Mouse (Mus musculus): ENCODE measurements around the gene Cpvl. TPM values are rescaled to one million over a fixed set of nuclear protein-coding genes. Genes with fewer than 3 reads are reported as not detected.

The Cpvl gene
- polyA plus RNA-seq, 1 experiment from 2014 or later, result not detected

DNA sequence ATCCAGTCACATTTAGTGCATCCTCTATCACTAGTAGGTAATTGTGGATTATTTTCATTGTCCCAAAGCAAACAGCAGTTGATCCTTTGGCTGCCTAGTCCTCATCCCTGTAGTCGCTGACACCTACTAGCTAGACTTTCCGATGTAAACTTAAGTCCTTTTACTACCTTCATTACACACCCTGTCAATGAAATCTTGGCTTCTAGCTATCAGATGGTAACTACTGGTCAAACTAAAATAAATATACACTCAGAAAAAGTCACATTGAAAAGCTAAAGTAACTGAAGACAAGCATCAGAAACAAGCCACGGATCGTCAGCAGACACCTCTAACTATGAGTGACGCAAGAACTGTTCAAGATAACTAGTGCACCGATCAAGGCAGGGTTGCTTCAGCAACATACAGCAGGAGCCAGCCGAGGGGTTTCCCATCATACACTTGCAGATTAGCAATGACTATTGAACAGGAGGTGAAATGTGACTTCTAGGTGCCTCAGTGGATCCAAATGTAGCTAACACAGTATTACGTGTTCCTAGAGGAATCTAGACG lies 103.5 kb downstream of the Cpvl start:
- Histone ChIP-seq H3K4me1 (peaks cover 8% of the 10 kb centered on the region; the same call in 1 of the 2 replicates), H3K27ac (no peak overlapping the region), H3K4me2 (no peak overlapping the region), H3K36me3 (replicated peaks) (no peaks in the 10 kb centered on the region), H3K9me3 (no peaks in the 10 kb centered on the region), H3K27me3 (0 out of 2 replicates have a peak, but pooled peaks cover 2% of the 10 kb centered on the region), H3K4me3 (replicated peaks) (no peak overlapping the region), H3K9ac (no peak overlapping the region)
- ATAC-seq (ENCODE audit: low FRiP score), result no peak
- 88% methylated on average over 9 of the region's 9 CpGs for WGBS

DNA sequence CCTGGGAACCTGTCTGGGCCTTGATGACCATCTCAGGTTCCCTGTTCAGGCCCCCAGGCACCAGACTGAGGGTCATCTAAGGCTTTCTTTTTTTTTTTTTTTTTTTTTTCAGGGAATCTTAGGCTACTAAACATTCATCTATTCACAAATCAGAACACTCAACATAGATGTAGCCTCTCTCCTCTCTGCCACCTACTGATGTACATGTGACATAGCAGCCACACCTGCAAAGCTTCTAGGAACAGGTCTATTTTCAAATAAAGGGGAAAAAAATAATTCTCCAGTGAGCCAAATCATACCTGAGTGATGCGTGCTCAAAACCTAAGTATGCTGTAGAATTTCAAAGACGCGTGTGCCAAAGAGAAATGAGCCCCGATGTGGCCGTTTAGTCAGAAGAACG lies 106.6 kb downstream of the Cpvl start:
- 0 out of 2 replicates have a peak, but pooled peaks cover 2% of the 10 kb centered on the region for H3K27me3 ChIP-seq
- 97% methylated on average over 6 of the region's 6 CpGs for WGBS
- ATAC-seq (ENCODE audit: low FRiP score), result no peak
- H3K9me3 ChIP-seq, result no peaks in the 10 kb centered on the region
- H3K4me2 ChIP-seq, result no peak overlapping the region
- no peak overlapping the region for H3K4me3 ChIP-seq (replicated peaks)
- peaks cover 8% of the 10 kb centered on the region; the same call in 1 of the 2 replicates for H3K4me1 ChIP-seq
- H3K9ac ChIP-seq, result no peak overlapping the region
- H3K27ac ChIP-seq, result no peak overlapping the region
- no peaks in the 10 kb centered on the region for H3K36me3 ChIP-seq (replicated peaks)

DNA sequence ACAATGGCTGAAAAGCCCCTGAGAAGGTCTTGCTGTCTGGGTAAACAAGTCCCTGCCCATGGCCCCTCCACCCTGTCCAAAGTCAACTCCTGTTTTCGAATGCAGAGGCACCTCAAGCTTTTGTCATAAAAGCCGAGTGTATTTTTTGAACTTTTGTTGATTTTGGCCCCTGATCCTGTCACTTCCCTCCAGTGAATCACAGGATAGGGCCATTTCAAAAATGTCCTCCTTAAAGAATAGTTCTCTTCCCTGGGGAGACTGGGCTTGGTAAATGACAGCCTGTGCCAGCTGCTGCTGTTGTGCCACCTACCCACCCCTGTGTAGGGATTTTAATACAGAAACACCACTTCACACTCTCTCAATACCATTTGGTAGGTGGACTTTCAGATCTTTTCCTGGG lies 115.5 kb downstream of the Cpvl start:
- H3K9me3 ChIP-seq, result no peaks in the 10 kb centered on the region
- H3K4me1 ChIP-seq, result no peaks in the 10 kb centered on the region
- no peak overlapping the region for H3K4me3 ChIP-seq (replicated peaks)
- no peak overlapping the region for H3K27ac ChIP-seq
- 74% methylated on average over 2 of the region's 2 CpGs for WGBS
- no peak overlapping the region for H3K4me2 ChIP-seq
- no peaks in the 10 kb centered on the region for H3K27me3 ChIP-seq
- ATAC-seq (ENCODE audit: low FRiP score), result no peak
- H3K36me3 ChIP-seq (replicated peaks), result no peaks in the 10 kb centered on the region
- H3K9ac ChIP-seq, result no peak overlapping the region

DNA sequence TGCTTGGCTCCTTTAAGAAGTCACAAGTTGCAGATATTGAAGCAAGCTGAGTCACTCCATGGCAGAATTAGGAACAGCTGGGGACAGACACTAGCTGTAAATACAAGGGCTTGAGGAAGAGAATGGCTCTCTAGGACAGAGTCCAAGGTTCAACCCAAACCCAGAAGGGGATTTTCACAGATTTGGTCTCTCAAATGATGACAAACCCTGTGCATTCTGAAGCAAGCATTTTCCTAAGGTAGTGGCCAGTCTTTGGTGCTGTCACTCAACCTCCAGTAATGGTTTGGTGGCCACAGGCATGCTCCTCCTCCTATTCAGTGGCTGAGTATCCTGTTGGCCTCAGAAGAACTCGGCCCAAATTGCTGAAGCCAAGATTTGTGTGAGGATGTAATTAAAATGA lies 119.4 kb downstream of the Cpvl start:
- Histone ChIP-seq H3K4me2 (no peak overlapping the region), H3K36me3 (replicated peaks) (no peaks in the 10 kb centered on the region), H3K27ac (no peak overlapping the region), H3K4me1 (peaks cover 8% of the 10 kb centered on the region), H3K27me3 (no peaks in the 10 kb centered on the region), H3K9me3 (no peaks in the 10 kb centered on the region), H3K4me3 (replicated peaks) (no peak overlapping the region), H3K9ac (no peak overlapping the region)
- ATAC-seq (ENCODE audit: low FRiP score), result no peak
- 45% methylated on average over 1 of the region's 1 CpGs for WGBS

DNA sequence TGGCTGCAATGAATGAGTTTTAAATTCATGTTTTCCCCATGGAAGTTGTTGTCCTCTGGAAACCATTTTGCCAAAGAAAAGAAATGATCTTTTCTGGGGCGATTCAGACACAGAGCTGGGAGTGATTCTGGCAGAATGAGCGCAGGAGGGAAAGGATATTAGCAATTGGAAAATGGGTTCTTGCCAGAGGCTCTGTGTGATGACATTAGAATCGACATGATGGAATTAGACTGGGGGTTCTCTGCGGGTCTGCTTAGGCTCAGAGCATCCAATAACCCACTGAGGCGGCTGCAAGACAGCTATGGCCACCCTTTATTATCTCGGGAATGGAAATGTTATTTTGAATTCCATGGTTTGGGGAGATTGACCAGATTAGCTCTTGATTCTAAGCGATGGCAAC lies 120.6 kb downstream of the Cpvl start:
- Histone ChIP-seq H3K27ac (no peak overlapping the region), H3K4me3 (replicated peaks) (no peak overlapping the region), H3K27me3 (no peaks in the 10 kb centered on the region), H3K9me3 (no peaks in the 10 kb centered on the region), H3K36me3 (replicated peaks) (no peaks in the 10 kb centered on the region), H3K4me2 (no peak overlapping the region), H3K9ac (no peak overlapping the region), H3K4me1 (peaks cover 8% of the 10 kb centered on the region)
- WGBS, result 77% methylated on average over 7 of the region's 7 CpGs
- no peak for ATAC-seq (ENCODE audit: low FRiP score)

DNA sequence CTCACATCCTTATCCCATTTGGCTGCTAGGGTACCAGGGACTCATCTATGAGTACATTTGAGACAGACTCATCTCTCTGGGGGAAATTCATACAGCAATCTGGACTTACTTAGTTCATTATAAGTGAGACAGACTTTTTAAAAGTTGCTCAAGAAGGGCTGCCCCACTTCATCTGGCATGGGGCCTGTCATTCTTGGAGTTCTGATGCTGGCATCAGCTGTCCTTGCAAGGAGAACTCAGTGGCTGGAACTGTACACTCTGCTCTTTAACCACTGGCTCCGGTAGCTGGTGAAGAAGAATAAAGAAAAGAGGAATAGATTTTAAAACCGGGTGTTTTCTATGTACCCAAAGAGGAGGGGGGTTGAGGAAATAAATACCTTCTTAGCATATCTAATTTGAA lies 121.7 kb downstream of the Cpvl start:
- no peak overlapping the region for H3K9ac ChIP-seq
- H3K4me3 ChIP-seq (replicated peaks), result no peak overlapping the region
- 82% methylated on average over 2 of the region's 2 CpGs for WGBS
- H3K4me2 ChIP-seq, result no peak overlapping the region
- H3K27me3 ChIP-seq, result no peaks in the 10 kb centered on the region
- peaks cover 8% of the 10 kb centered on the region for H3K4me1 ChIP-seq
- H3K36me3 ChIP-seq (replicated peaks), result no peaks in the 10 kb centered on the region
- no peak for ATAC-seq (ENCODE audit: low FRiP score)
- no peak overlapping the region for H3K27ac ChIP-seq
- no peaks in the 10 kb centered on the region for H3K9me3 ChIP-seq

DNA sequence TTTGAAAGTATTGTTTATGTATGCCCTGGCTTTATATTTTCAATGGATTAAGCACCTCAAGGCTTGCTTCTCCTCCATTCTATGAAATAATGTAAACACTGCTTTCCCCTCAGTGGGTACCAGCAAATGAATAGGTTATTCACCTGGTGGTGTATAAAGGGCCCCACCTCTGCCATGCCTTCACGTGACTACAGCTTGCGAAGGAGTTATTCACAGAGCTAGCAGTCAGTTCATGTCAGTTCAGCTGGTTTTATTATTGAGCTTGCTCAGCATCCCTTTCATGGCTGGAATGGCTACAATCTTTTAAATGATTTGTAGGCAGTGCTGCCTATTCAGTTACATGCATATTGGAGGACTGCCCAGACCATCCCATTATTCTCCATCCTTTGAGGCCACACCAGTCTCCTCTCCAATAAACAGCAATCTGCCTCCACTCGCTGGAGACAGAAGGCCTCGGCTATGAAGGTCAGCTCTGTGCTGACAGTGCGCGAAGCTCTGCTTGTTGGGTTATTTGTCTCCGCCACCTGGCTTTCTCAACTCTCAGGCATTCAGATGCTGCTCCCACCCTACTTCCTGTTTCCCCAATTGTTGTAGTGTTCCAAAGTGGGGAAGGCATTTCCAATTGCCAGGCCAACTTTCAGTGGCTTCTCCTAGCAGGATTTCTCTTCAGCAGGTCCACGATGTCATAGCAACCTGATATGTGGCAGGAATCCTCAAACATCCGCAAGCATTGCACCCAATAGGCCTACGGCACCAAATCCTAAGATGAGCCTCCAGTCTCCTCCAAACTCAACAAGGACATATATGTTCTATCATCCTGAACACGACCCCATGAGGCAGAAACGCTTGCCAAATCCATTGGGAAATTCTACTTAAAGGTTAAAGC lies 123.3 kb downstream of the Cpvl start:
- peaks cover 8% of the 10 kb centered on the region for H3K4me1 ChIP-seq
- no peak overlapping the region for H3K4me2 ChIP-seq
- no peaks in the 10 kb centered on the region for H3K27me3 ChIP-seq
- ATAC-seq (ENCODE audit: low FRiP score), result no peak
- WGBS, result 81% methylated on average over 12 of the region's 12 CpGs
- H3K27ac ChIP-seq, result no peak overlapping the region
- H3K4me3 ChIP-seq (replicated peaks), result no peak overlapping the region
- H3K36me3 ChIP-seq (replicated peaks), result no peaks in the 10 kb centered on the region
- no peaks in the 10 kb centered on the region for H3K9me3 ChIP-seq
- no peak overlapping the region for H3K9ac ChIP-seq

DNA sequence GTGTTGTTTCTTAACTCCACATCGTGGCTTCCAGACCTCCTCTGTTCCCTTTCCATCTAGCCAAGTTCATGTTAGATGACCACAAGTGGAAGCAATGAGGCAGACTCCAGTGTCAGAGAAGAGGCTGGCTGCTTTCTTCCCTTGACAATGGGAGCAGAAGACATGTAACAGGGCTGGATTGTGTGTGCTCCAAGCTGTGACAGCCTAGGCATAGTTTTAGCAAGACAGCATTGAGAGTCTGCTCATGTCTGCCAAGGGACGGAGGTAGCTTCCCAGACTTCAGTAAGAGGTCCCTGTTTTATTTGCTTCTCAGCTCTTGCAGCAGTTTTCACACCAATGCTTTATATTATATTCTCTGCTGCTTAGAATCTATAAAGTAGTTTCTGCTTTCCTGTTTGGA lies 124.2 kb downstream of the Cpvl start:
- Histone ChIP-seq H3K27ac (no peak overlapping the region), H3K27me3 (no peaks in the 10 kb centered on the region), H3K4me2 (no peak overlapping the region), H3K36me3 (replicated peaks) (no peaks in the 10 kb centered on the region), H3K4me1 (peaks cover 8% of the 10 kb centered on the region), H3K9ac (no peak overlapping the region), H3K9me3 (no peaks in the 10 kb centered on the region), H3K4me3 (replicated peaks) (no peak overlapping the region)
- 86% methylated on average over 2 of the region's 2 CpGs for WGBS
- ATAC-seq (ENCODE audit: low FRiP score), result no peak

DNA sequence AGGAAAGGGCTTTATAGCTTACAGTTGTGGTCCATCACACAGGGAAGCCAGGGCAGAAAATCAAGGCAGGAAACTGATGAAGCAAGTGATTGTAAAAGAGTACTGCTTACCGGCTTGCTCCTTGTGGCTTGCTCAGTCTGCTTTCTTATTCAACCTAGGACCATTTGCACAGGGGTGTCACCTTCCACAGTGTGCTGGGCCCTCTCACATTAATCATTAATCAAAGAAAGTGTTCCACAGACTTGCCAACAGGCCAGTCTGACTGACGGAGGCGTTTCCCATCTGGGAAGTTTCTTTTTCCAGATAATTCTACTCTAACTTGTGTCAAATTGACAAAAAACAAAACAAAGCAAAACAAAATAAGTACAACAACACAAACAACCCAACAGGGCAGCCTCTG lies 124.9 kb downstream of the Cpvl start:
- H3K27me3 ChIP-seq, result no peaks in the 10 kb centered on the region
- H3K9ac ChIP-seq, result no peak overlapping the region
- no peak overlapping the region for H3K4me3 ChIP-seq (replicated peaks)
- H3K27ac ChIP-seq, result no peak overlapping the region
- H3K4me1 ChIP-seq, result peaks cover 8% of the 10 kb centered on the region
- H3K9me3 ChIP-seq, result no peaks in the 10 kb centered on the region
- no peak overlapping the region for H3K4me2 ChIP-seq
- 90% methylated on average over 3 of the region's 3 CpGs for WGBS
- no peak for ATAC-seq (ENCODE audit: low FRiP score)
- H3K36me3 ChIP-seq (replicated peaks), result no peaks in the 10 kb centered on the region

DNA sequence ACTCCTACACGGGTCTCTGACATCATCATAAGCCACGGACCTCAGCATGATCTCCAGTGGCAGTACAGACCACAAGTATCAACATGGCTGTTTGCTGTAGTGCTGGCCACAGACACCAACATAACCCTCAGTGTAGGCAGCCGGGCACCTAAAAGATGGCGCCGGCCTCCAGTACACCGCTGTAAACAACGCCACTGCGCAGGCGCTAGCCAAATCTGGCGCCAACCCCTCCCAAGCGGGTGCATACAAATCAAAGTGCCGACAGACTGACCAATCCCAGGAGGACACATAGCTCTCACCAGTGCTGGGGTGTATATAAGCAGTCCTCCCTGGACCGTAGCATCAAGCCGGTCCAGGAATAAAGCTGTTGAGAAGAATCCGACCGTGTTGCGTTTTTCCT lies 133.8 kb downstream of the Cpvl start:
- H3K9ac ChIP-seq, result no peak overlapping the region
- H3K9me3 ChIP-seq, result no peaks in the 10 kb centered on the region
- no peak overlapping the region for H3K27ac ChIP-seq
- H3K4me2 ChIP-seq, result no peak overlapping the region
- no peak overlapping the region for H3K4me3 ChIP-seq (replicated peaks)
- no peaks in the 10 kb centered on the region for H3K4me1 ChIP-seq
- no peak for ATAC-seq (ENCODE audit: low FRiP score)
- WGBS, result 95% methylated on average over 17 of the region's 17 CpGs
- H3K27me3 ChIP-seq, result no peaks in the 10 kb centered on the region
- no peaks in the 10 kb centered on the region for H3K36me3 ChIP-seq (replicated peaks)

DNA sequence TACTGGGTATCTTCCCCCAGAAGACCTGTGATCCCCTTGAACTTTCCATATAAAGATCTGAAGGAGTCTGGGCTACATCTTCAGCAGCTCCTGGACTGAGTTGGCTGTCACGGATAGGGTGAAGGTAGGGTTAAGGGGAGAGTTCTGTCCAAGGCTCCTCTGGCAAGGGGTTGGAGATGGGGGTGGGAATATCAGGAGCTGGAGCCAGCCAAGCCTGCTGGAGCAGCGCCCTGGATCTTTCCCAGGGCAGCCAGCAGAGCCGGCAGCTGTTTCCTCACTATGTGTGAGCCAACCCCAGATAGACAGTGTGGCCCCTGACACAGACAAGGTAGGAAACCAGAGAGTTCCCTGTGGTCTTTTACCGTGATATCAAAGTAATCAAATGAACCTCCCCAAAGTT lies 153.3 kb downstream of the Cpvl start:
- 74% methylated on average over 4 of the region's 4 CpGs for WGBS
- H3K4me3 ChIP-seq (replicated peaks), result no peak overlapping the region
- H3K27me3 ChIP-seq, result peaks cover 34% of the 10 kb centered on the region
- H3K9ac ChIP-seq, result no peak overlapping the region
- H3K27ac ChIP-seq, result no peak overlapping the region
- no peaks in the 10 kb centered on the region for H3K9me3 ChIP-seq
- H3K4me2 ChIP-seq, result no peak overlapping the region
- H3K4me1 ChIP-seq, result peaks cover 14% of the 10 kb centered on the region
- no peaks in the 10 kb centered on the region for H3K36me3 ChIP-seq (replicated peaks)
- no peak for ATAC-seq (ENCODE audit: low FRiP score)

All from forebrain, embryonic 12.5 days (tissue).